Mouse (Mus musculus) hematopoietic stem cell, adult 5-6 weeks (primary cell): ENCODE measurements around the gene Rbl2. TPM values are rescaled to one million over a fixed set of nuclear protein-coding genes. Genes with fewer than 3 reads are reported as not detected.

ENCODE experiments used
- ATAC-seq, 2 experiments: fragments of 125-278 bp in 1 of 2; replicated peaks in 1 of 2; 2 replicates each; pipeline ENCODE4 v1.8.0; 2016 to 2017; ENCODE audit warnings: inconsistent platforms in 2 of 2, mild to moderate bottlenecking in 2 of 2, moderate number of reproducible peaks in 2 of 2, low read depth in 1 of 2, moderate TSS enrichment in 1 of 2; ENCODE audit not compliant: low FRiP score in 2 of 2, poor library complexity in 2 of 2, severe bottlenecking in 2 of 2, insufficient read depth in 1 of 2, low TSS enrichment in 1 of 2
- total RNA-seq: library from RNA; stranded (forward); fragments of 172-1452, 232-1000 nt; gene quantifications from 2 replicates; pipeline ENCODE4 v1.2.3, GENCODE M21; 2017

Rbl2 gene
- total RNA-seq, 1 experiment from 2014 or later, result 81.7 TPM

DNA sequence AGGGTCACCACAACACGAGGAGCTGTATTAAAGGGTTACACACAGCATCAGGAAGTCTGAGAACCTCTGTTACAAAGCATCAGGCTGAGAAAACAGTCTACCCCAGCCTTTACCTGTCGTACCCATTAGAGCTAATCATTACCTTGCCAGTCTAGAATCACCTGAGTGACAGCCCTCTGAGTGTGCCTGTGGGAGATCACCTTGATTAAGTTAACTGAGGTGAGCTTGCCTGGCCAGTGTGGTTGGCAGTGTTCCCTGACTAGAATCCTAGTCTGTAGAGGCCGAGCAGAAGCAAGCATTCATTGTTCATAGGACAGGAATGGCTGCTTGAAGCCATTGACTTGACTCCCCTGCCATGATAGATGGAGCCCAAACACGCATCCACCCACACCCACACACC is 71.0 kb downstream of the Rbl2 start:
- no peak for ATAC-seq

GRCm38 (mm10) chr8:91147715-91148114 is 77.9 kb downstream of the Rbl2 start:
- peak; percentile 33 to 48; a peak in 1 of 4 replicates for ATAC-seq

- ATAC-seq, result no peak
Measured at GRCm38 (mm10) chr8:91148643-91149178, 78.9 kb downstream of the Rbl2 start.

DNA sequence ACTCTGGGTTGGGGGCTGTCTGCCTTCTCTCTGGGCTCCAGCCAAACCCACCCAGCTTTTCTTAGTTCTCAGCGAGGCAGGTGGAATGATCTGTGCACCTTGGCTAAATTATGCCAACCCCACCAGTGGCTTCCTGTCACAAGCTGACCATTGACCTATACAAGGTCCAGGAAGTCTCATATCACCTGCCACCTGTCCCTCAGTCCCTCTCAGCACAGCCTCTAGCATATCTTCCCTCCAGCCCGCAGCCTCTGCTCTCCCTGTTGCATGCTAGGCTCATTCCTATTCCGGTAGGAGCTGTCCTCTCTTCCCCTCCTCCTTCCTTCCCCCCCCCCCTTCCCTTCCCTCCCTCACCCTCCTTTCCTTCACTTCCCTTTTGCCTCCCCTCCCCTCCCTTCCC is 79.4 kb downstream of the Rbl2 start:
- no peak for ATAC-seq

DNA sequence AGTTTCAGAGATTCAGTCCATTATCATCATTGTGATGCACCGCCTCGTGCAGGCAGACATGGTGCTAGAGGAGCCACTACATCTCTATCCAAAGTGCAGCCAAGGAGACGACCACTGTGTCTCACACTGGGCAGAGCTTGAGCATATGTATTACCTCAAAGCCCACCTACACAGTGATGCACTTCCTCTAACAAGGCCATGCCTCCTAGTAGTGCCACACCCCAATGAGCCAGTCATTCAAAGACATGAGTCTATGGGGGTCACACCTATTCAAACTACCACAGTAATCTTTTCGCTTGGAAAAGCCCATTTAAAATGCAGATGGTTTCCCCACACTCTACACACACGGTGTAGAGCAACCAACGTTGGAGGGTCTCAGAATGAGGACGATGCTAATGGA is 81.7 kb downstream of the Rbl2 start:
- ATAC-seq, result no peak

GRCm38 (mm10) chr8:91153831-91154230 is 84.0 kb downstream of the Rbl2 start:
- ATAC-seq, result no peak

- ATAC-seq, result peak; percentile 34 to 35; a peak in 1 of 4 replicates
Measured at GRCm38 (mm10) chr8:91154564-91154963, 84.7 kb downstream of the Rbl2 start.

GRCm38 (mm10) chr8:91158617-91159016 is 88.8 kb downstream of the Rbl2 start:
- peak in 1 of 2 experiments; percentile 35; a peak in 1 of 4 replicates for ATAC-seq

- ATAC-seq, result peak; percentile 80 to 89
Measured at GRCm38 (mm10) chr8:91159959-91160800, 90.3 kb downstream of the Rbl2 start.

- no peak for ATAC-seq
Measured at GRCm38 (mm10) chr8:91170152-91170551, 100.3 kb downstream of the Rbl2 start.

- no peak for ATAC-seq
Measured at GRCm38 (mm10) chr8:91170914-91171313, 101.1 kb downstream of the Rbl2 start.

- ATAC-seq, result no peak
Measured at GRCm38 (mm10) chr8:91171605-91172004, 101.7 kb downstream of the Rbl2 start.

Other genes with a start within 250 kb of the Rbl2 start
- gene Chd9, start 241.7 kb upstream of the Rbl2 start, total RNA-seq, result 82.6 and 103 TPM in 2 replicates
- 19.3 and 21.3 TPM in 2 replicates for gene Aktip, start 129.9 kb downstream of the Rbl2 start, total RNA-seq
- gene Rpgrip1l, start 243.2 kb downstream of the Rbl2 start, total RNA-seq, result 10.6 and 12.4 TPM in 2 replicates
- gene Fto, start 243.5 kb downstream of the Rbl2 start, total RNA-seq, result 47.8 and 62.9 TPM in 2 replicates